Mouse (Mus musculus) C2C12 (cell line): ENCODE results near the gene Gm4756. TPM values are rescaled to one million over a fixed set of nuclear protein-coding genes. Genes with fewer than 3 reads are reported as not detected.
"Not testable (repeated sequence)": the region's sequence is repeated elsewhere in the genome, so short reads cannot be mapped to it uniquely, and the experiment has no call there.

Source experiments
- H3K27me3 ChIP-seq: one replicate; pipeline ENCODE4 v1.6.1; 2011; ENCODE audit not compliant: control insufficient read depth, insufficient read depth, insufficient read length
- H3K36me3 ChIP-seq: one replicate; pipeline ENCODE4 v1.6.1; 2011; ENCODE audit not compliant: control insufficient read depth, insufficient read depth
- H3K4me3 ChIP-seq: one replicate; pipeline ENCODE4 v1.5.1; 2011; ENCODE audit warnings: mild to moderate bottlenecking, control low read depth; ENCODE audit not compliant: poor library complexity, insufficient read depth, severe bottlenecking
- H3K79me2 ChIP-seq: one replicate; pipeline ENCODE4 v1.6.1; 2011; ENCODE audit not compliant: control insufficient read depth, insufficient read depth
- H3K79me3 ChIP-seq: one replicate; pipeline ENCODE4 v1.6.1; 2011; ENCODE audit warnings: low read depth, control low read depth
- H3ac ChIP-seq: one replicate; pipeline ENCODE3; 2011; ENCODE audit warnings: low read depth; ENCODE audit not compliant: control insufficient read depth, insufficient read length
- CEBPB ChIP-seq: IDR thresholded peaks from one replicate; pipeline ENCODE4 v1.6.1; 2011; ENCODE audit warnings: low read depth, mild to moderate bottlenecking, control low read depth, moderate library complexity
- CTCF ChIP-seq: IDR thresholded peaks from one replicate; pipeline ENCODE4 v1.5.1; 2011; ENCODE audit not compliant: control insufficient read depth, insufficient read depth, insufficient read length
- FOSL1 ChIP-seq: IDR thresholded peaks from one replicate; pipeline ENCODE4 v1.8.0; 2011; ENCODE audit warnings: mild to moderate bottlenecking, low read length; ENCODE audit not compliant: poor library complexity, insufficient read depth, severe bottlenecking
- MAX ChIP-seq: IDR thresholded peaks from one replicate; pipeline ENCODE4 v1.6.1; 2011; ENCODE audit warnings: mild to moderate bottlenecking, control low read depth
- MYOD1 ChIP-seq: IDR thresholded peaks from one replicate; pipeline ENCODE4 v1.6.1; 2011; ENCODE audit warnings: low read depth; ENCODE audit not compliant: control insufficient read depth, insufficient read length
- MYOG ChIP-seq: IDR thresholded peaks from one replicate; pipeline ENCODE4 v1.6.1; 2011; ENCODE audit not compliant: control insufficient read depth, insufficient read length; ENCODE audit errors: extremely low read depth
- USF1 ChIP-seq: IDR thresholded peaks from one replicate; pipeline ENCODE4 v1.6.1; 2011; ENCODE audit warnings: low read depth, mild to moderate bottlenecking, control low read depth, moderate library complexity
- polyA plus RNA-seq: library from polyadenylated mRNA; unstranded; fragments of >200 nt; fragmentation: generic; extraction: Trizol; gene quantifications from one replicate; pipeline ENCODE4 v1.2.1, GENCODE M21; 2012; ENCODE audit warnings: missing spikeins

Gene Gm4756
- polyA plus RNA-seq, 1 experiment, result not detected

DNA sequence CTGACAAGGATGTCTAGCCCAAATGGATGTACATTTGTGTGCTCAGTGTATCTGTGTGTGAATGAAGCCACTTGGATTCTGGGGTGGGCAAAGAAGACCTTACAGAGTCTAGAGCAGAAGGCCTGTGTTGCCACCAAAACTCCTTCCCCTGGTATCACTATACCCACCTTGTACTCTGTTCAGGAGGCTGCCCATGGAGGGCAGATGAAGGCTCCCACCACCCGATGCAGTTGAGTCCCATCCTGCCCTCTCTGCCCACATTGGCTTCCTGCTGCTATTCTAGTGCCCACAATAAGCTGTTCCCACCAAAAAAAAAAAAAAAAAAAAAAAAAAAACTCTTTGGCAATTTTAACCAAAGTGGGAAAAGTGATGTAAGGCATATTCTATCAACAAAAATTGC is 28.0 kb downstream of the Gm4756 start:
- Histone ChIP-seq H3K79me3 (no peaks in the 10 kb centered on the region), H3K4me3 (no peak overlapping the region), H3ac (no peak overlapping the region), H3K79me2 (no peaks in the 10 kb centered on the region), H3K27me3 (peaks cover 12% of the 10 kb centered on the region), H3K36me3 (no peaks in the 10 kb centered on the region)
- TF ChIP-seq USF1 (no peak), MAX (no peak), CTCF (no peak), CEBPB (no peak), MYOD1 (no peak), FOSL1 (no peak), MYOG (no peak)

GRCm38 (mm10) chr12:72620856-72621255 is 28.6 kb downstream of the Gm4756 start:
- no peaks in the 10 kb centered on the region for H3K36me3 ChIP-seq
- no peaks in the 10 kb centered on the region for H3K79me2 ChIP-seq
- H3K27me3 ChIP-seq, result peaks cover 12% of the 10 kb centered on the region
- TF ChIP-seq MAX, result no peak
- no peak for TF ChIP-seq USF1
- no peak for TF ChIP-seq CTCF
- TF ChIP-seq CEBPB, result no peak
- no peak for TF ChIP-seq MYOG
- H3K79me3 ChIP-seq, result no peaks in the 10 kb centered on the region
- no peak overlapping the region for H3ac ChIP-seq
- no peak overlapping the region for H3K4me3 ChIP-seq

- Histone ChIP-seq H3K36me3 (no peaks in the 10 kb centered on the region), H3K4me3 (no peak overlapping the region), H3K79me2 (no peaks in the 10 kb centered on the region), H3K27me3 (peaks cover 3% of the 10 kb centered on the region), H3K79me3 (no peaks in the 10 kb centered on the region), H3ac (no peak overlapping the region)
- TF ChIP-seq USF1, result no peak
- TF ChIP-seq CEBPB, result no peak
- TF ChIP-seq MYOD1, result no peak
- no peak for TF ChIP-seq MAX
- TF ChIP-seq CTCF, result no peak
- no peak for TF ChIP-seq MYOG
- TF ChIP-seq FOSL1, result no peak
Measured at GRCm38 (mm10) chr12:72612053-72612452, 37.4 kb downstream of the Gm4756 start.

- H3K4me3 ChIP-seq, H3K79me2 ChIP-seq, H3K27me3 ChIP-seq, H3ac ChIP-seq, H3K36me3 ChIP-seq, H3K79me3 ChIP-seq: not testable (repeated sequence)
Measured at GRCm38 (mm10) chr12:72598731-72599130, 50.7 kb downstream of the Gm4756 start.

GRCm38 (mm10) chr12:72594001-72594400 is 55.5 kb downstream of the Gm4756 start:
- no peak overlapping the region for H3K4me3 ChIP-seq
- no peak for TF ChIP-seq MAX
- TF ChIP-seq MYOD1, result no peak
- TF ChIP-seq CTCF, result no peak
- TF ChIP-seq FOSL1, result no peak
- no peaks in the 10 kb centered on the region for H3K36me3 ChIP-seq

DNA sequence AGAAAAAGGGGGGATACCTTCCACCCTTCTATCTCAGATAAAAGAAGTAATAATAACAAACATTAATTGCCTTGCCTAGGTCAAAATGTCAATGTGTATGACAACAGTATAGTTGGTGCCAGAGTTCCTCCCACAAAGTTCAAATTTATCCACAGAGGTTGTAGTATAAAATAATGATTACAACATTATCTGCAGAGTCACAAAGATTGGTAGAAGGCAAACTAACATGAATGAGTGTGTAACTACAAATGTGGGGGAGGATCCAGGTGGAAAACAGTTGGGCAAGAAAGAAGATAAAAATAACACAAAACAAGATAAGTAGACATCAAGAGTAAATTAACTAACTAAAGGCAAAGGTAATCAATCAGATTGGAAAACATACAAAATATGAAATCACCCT is 56.5 kb downstream of the Gm4756 start:
- Histone ChIP-seq H3ac (no peak overlapping the region), H3K79me3 (no peaks in the 10 kb centered on the region), H3K36me3 (no peaks in the 10 kb centered on the region), H3K27me3 (no peaks in the 10 kb centered on the region), H3K79me2 (no peaks in the 10 kb centered on the region), H3K4me3 (no peak overlapping the region)
- TF ChIP-seq MYOD1 (no peak), CTCF (no peak), USF1 (no peak), CEBPB (no peak), MAX (no peak), FOSL1 (no peak), MYOG (no peak)

More at GRCm38 (mm10) chr12:72594001-72594400, 55.5 kb downstream of the Gm4756 start:
- H3K79me3 ChIP-seq, result no peaks in the 10 kb centered on the region
- H3ac ChIP-seq, result no peak overlapping the region
- H3K79me2 ChIP-seq, result no peaks in the 10 kb centered on the region
- no peaks in the 10 kb centered on the region for H3K27me3 ChIP-seq
